23 mouse cellular contexts compared by ENCODE assay signal in genomic region chr9:3002794-3003396, GRCm38 (mm10). TPM values are rescaled to one million over a fixed set of nuclear protein-coding genes. Genes with fewer than 3 reads are reported as not detected.
"Had no signal": no experiment of that assay in that cellular context is flagged by ENCODE, and none has a peak within 500 bp of the region (broad histone marks: within the 10 kb centered on the region; RNA-seq: fewer than 3 reads in every experiment).

Gene Gm11168, plus strand, starts transcription at chr9:3003346.

RNA-seq across cellular contexts. Expression of gene Gm11168, which starts in this region (rescaled TPM):
- total RNA-seq: layer of hippocampus, adult 2 months; layer of hippocampus, postnatal 25 days; left cerebral cortex, adult 18-20 months; left cerebral cortex, postnatal 25 days had no signal
- polyA plus RNA-seq: intestine, postnatal 0 days; kidney, adult 2 months; kidney, embryonic 14.5 days; kidney, postnatal 0 days; large intestine, adult 2 months; limb, embryonic 10.5 days; limb, embryonic 13.5 days; liver, embryonic 13.5 days; liver, embryonic 16.5 days; lung, adult 2 months; lung, embryonic 16.5 days; macrophage; midbrain, embryonic 16.5 days; myocyte; neural tube, embryonic 14.5 days; small intestine, adult 2 months; spleen, adult 2 months; stomach, embryonic 15.5 days; urinary bladder, adult 2 months had no signal
